Mouse (Mus musculus) cerebellum, postnatal 4 days (tissue): ENCODE measurements around the gene Lrrc55.

Experiments
- DNase-seq, 2 experiments: peaks; one replicate each; pipeline ENCODE4 v3.0.0; 2022; ENCODE audit warnings: low spot score in 2 of 2, mixed read lengths in 1 of 2

Gene Lrrc55

GRCm38 (mm10) chr2:85172071-85172762, 24.8 kb downstream of the Lrrc55 start:
- no peak for DNase-seq

GRCm38 (mm10) chr2:85168327-85168726, 28.7 kb downstream of the Lrrc55 start:
- DNase-seq, result no peak

GRCm38 (mm10) chr2:85167624-85168023, 29.4 kb downstream of the Lrrc55 start:
- DNase-seq, result no peak

DNA sequence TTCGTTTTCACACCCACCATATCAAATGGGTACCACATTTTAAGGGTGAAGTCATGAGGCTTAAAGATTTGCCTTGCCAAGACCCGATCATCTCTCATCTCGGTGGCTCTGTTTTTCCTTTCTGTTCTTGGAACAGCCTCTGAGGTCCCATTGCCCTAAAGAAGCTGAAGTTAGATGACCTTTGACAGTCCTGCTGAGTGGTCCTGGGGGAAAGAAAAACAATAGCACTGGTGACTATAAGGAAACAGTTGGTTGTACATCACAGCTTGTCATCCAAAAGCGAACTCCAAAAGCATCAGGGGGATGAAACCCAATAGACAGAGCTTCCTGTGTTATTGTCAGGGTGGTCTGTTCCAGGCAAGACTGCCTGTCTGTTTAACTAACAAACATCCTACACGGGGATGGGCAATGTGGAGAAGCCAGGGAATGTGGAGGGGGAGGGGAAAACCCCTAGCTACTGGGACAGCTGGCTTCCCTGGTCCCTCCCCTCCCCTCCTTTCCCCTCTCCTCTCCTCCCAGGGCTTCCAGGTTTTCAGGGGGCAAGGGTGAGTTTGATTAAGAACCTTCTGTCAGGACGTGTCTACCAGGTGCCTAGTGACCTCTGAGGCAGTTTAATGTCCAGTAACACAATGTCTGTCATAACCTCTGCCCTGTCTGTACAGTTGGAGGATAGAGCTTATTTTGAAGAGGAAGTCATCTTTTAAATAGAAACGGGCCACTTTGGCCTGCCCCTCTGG, 33.5 kb downstream of the Lrrc55 start:
- no peak for DNase-seq

- DNase-seq, result no peak
Observed at GRCm38 (mm10) chr2:85161638-85162093, 35.3 kb downstream of the Lrrc55 start.

DNA sequence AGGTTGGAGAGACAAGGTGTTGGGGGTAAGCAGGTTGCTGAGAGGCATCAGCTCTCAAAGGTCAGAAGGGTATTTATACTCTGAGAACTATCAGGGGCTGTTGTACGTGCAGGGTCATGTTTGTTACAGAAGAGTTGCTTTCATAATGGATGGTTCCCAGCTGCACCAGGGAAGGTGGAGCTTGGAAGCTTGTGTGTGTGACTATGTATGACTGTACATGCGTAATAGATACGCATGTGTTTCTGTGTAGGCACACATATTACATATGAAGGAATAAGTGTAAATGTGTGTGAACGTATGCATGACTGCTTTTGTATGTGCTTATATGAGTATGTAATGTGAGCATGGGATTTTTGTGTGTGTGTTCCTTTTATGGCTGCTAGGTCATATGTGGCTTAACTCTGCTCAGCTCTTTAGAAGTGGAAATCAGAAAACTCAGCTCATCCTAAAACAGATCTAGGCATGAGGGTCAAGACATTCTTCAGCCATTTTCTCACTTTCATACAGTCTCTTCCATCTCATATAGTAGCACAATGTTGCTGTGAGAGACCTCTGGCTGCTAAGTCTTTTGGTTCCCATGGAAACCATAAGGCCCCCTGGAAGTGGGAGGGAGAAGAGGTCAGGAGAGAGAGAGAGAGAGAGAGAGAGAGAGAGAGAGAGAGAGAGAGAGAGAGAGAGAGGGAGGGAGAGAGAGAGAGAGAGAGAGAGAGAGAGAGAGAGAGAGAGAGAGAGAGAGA, 35.9 kb downstream of the Lrrc55 start:
- DNase-seq, result no peak

DNA sequence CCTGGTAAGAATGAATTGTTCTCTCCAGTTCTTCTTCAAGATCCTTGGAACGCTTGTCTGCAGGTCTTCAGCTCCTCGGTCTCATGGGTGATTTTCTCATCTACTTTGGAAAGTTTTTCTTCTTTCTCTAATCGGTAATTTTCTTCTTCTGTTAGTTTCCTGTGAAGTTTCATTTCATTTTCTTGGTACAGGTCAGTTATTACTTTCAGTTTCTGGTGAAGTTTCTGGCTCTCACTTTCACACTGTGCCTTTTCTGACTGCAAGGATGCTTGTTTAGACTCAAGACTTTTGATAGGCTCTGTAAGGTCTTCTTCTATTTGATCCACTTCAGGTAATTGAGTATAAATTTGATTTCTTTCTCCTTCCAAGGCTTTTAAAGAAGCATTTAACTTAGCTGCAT, 39.6 kb downstream of the Lrrc55 start:
- no peak for DNase-seq

DNA sequence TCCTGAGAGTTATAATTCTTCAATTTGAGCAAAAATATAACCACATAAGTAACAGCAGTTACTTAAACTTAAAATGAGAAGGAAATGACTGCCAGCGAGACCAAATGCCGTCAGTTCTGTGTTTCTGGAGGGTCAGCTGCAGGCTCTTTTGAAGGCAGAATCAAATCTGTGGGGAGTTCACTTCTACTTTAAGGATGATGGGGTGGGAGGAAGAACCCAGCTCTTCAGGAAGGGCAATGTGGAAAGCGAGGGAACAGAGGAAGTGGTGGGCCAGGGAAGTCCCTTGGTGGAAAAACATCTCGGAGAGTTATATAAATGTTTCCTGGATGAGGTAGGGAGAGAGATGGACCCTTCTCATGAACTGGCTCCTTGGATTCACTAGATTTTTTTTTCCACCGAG, 40.9 kb downstream of the Lrrc55 start:
- no peak for DNase-seq

GRCm38 (mm10) chr2:85155334-85155733, 41.7 kb downstream of the Lrrc55 start:
- no peak for DNase-seq

GRCm38 (mm10) chr2:85151233-85151632, 45.8 kb downstream of the Lrrc55 start:
- DNase-seq, result no peak

- DNase-seq, result no peak
Observed at GRCm38 (mm10) chr2:85150373-85150772, 46.6 kb downstream of the Lrrc55 start.

DNA sequence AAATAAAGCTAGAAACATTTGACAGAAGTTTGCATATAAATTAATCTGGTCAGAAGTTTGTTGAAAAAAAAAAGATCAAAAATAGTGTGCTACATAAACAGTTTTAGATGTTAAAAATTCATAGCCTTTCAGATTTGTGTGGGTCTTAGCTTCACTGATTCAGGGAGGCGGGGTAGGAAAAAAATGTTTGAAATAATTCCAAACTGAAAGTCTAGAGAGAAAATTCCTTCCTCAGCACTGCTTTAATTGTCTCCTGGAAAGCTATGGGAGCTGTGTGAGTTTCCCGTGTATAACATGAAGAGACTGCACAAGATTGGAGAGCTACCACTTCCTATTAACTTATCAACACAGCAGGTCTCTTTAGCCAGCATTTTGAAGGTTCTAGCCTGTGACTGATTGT, 49.5 kb downstream of the Lrrc55 start:
- no peak for DNase-seq

- DNase-seq, result no peak
Observed at GRCm38 (mm10) chr2:85145346-85145745, 51.7 kb downstream of the Lrrc55 start.

DNA sequence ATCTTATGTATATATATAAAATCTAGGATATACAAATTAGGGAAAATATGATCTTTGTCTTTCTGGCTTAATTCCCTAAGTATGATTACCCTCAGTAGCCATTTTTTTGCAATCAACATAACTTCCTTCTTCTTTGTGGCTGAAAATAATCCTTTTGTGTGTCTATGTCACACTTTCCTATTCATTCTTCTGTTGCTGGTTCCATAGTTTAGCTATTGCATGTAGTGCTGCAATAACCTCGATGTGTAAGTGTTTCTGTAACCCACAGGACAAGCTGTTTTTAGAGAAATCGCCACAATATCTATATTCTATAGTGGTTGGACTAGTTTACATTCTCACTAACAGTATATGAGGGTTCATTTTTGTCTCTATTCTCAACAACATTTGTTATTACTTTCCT, 52.1 kb downstream of the Lrrc55 start:
- no peak for DNase-seq

DNA sequence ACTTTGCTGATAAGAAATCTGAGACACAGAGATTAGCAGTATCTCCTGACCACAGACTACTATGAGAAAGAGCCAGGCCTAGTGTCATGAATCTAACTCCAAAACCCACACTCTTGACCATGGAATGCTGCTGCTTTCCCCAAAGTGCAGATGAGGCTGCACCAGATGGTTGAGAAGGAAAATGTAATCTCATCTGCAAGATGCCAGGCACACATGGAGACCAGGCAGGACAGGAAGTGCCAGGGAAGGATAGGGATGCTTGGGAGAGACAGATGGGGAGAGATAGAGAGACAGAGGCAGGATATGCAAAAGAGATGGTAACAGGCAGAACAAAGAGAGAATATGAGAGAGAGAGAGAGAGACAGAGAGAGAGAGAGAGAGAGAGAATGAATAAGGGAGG, 56.2 kb downstream of the Lrrc55 start:
- DNase-seq, result no peak

- DNase-seq, result no peak
Observed at GRCm38 (mm10) chr2:85139846-85140245, 57.2 kb downstream of the Lrrc55 start.

- no peak for DNase-seq
Observed at GRCm38 (mm10) chr2:85139393-85139792, 57.6 kb downstream of the Lrrc55 start.

DNA sequence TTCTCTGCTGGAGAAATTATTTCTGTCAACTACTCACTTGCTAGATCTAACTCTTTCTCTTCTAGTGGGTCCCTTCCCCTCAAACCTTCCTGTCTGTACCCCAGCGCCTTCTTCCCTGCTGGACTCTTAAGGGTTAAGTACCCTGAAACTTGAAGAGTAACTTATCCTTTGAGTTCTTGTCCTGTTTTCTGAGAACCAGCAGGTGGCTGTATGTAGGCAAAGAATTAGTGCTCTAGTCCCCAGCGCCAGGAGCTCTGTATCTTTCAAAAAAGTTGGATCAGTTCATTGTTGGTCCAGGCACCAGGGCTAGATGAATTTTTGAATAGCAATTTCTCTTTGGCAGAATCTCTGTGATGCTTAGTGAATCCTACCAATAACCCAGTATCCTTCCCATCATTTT, 58.9 kb downstream of the Lrrc55 start:
- no peak for DNase-seq

DNA sequence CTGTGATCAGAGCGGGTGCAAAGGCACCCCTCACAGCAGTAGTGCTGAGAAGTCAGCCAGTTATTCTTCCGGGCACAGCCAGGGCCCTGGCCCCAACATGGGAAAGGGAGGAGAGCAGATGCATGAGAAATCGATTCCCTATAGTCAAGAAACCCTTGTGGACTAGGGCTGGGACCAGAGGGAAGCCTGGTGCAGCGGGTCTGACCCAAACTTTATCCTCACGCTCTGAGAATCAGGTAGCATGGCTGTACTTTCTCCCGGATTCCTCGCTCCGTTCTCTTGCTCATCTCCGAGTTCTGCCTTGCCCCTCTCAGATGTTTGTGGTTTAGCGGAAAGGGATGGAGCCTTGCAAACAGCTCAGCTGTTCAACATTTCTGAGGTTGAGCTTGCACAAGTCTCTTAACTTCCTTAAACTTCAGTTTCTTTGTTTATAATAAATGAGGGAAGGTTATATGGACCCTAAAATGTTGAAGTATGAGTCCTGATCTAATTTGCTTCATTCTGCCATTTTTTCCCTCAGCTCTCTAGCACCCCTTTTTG, 59.3 kb downstream of the Lrrc55 start:
- DNase-seq, result no peak

GRCm38 (mm10) chr2:85136831-85137520, 60.0 kb downstream of the Lrrc55 start:
- DNase-seq, result no peak

- no peak for DNase-seq
Observed at GRCm38 (mm10) chr2:85136089-85136488, 60.9 kb downstream of the Lrrc55 start, which contains the start of gene Aplnr. Aplnr (plus strand) TSS chr2:85136225.

- DNase-seq, result no peak
Observed at GRCm38 (mm10) chr2:85135099-85135498, 61.9 kb downstream of the Lrrc55 start.
